In genomic region chr2:29025284-29025683, GRCm38 (mm10) we compare ENCODE assay signal across 12 mouse cellular contexts. TPM values are rescaled to one million over a fixed set of nuclear protein-coding genes. Genes with fewer than 3 reads are reported as not detected.
DNase-seq lines count a peak whose midpoint lies in the region; ATAC-seq lines count a peak whose summit lies in the region.
"Had no signal": no experiment of that assay in that cellular context is flagged by ENCODE, and none has a peak within 500 bp of the region (broad histone marks: within the 10 kb centered on the region; RNA-seq: fewer than 3 reads in every experiment).

No protein-coding gene starts in this region.

- no peaks in the 10 kb centered on the region for H3K36me3 ChIP-seq in hindbrain, embryonic 13.5 days
- H3K36me3 ChIP-seq: heart, embryonic 12.5 days; hindbrain, embryonic 15.5 days had no signal

- H3K27me3 ChIP-seq in hindbrain, embryonic 13.5 days: peaks cover 25% of the 10 kb centered on the region; the same call in 1 of the 2 replicates
- H3K27me3 ChIP-seq: hindbrain, embryonic 15.5 days had no signal

- no peak for ATAC-seq in hindbrain, embryonic 13.5 days (ENCODE audit: low FRiP score)
- ATAC-seq in monocyte, adult 5-6 weeks (replicated peaks; ENCODE audit: insufficient number of reproducible peaks, low FRiP score, low TSS enrichment, poor library complexity, severe bottlenecking): no peak

- no peak overlapping the region for H3K27ac ChIP-seq in hindbrain, embryonic 13.5 days
- H3K27ac ChIP-seq: hindbrain, embryonic 15.5 days had no signal

- H3K9ac ChIP-seq in hindbrain, embryonic 13.5 days: no peak overlapping the region
- H3K9ac ChIP-seq: heart, embryonic 12.5 days; hindbrain, embryonic 15.5 days had no signal

- H3K4me2 ChIP-seq in hindbrain, embryonic 13.5 days: no peak overlapping the region
- H3K4me2 ChIP-seq: heart, embryonic 12.5 days; hindbrain, embryonic 15.5 days; liver, embryonic 11.5 days had no signal

- 87% methylated on average over 5 of the region's 5 CpGs for WGBS in hindbrain, embryonic 13.5 days

- H3K4me3 ChIP-seq in hindbrain, embryonic 13.5 days: no peak overlapping the region
- H3K4me3 ChIP-seq: heart, embryonic 12.5 days; hindbrain, embryonic 15.5 days had no signal

- no peaks in the 10 kb centered on the region for H3K9me3 ChIP-seq in hindbrain, embryonic 13.5 days
- H3K9me3 ChIP-seq: hindbrain, embryonic 15.5 days had no signal

- H3K4me1 ChIP-seq in hindbrain, embryonic 13.5 days (replicated peaks): peaks cover 11% of the 10 kb centered on the region

- intact Hi-C loops in left cerebral cortex, postnatal 4 days (cut with DNase I): no loop called here

- peak; percentile 19 for DNase-seq in left cerebral cortex, adult 11 months (ENCODE audit: low spot score)
- DNase-seq in left cerebral cortex, postnatal 4 days: no peak
- DNase-seq in adrenal gland, adult 8-10 months: peak; percentile 33
- peak; percentile 52 to 79 for DNase-seq in frontal cortex, adult 2 months (ENCODE audit: extremely low spot score in 1 of 2, low spot score in 1 of 2)
- DNase-seq in ovary, postnatal 36 days (ENCODE audit: low spot score): peak; percentile 10
- DNase-seq: kidney, postnatal 36 days had no signal

RNA-seq across cellular contexts. Expression of gene Cfap77, which starts 29.6 kb away (rescaled TPM):
- 1 to 10 TPM; 1.0 to 1.5 TPM for total RNA-seq in left cerebral cortex, postnatal 4 days (2021)
- 1 to 10 TPM in 2 of 4 experiments, under 1 TPM in 2; 0.44 to 1.6 (median 0.93) TPM for total RNA-seq in adrenal gland, adult 8-10 months (2022)
- polyA plus RNA-seq in frontal cortex, adult 2 months (2012; rRNA removed): 0.14 and 0.17 TPM in 2 replicates
- polyA plus RNA-seq in hindbrain, embryonic 13.5 days (2015; fragmentation: Nextera tagmentation; extraction: Ambion mirVana): 0.18 and 0.22 TPM in 2 replicates
- total RNA-seq in monocyte, adult 5-6 weeks (2017): 1.7 TPM in 1 of 3 replicates, not detected in the others
- total RNA-seq: megakaryocyte, adult 5-6 weeks had no signal

RNA-seq across cellular contexts. Expression of gene Ttf1, which starts 34.8 kb away (rescaled TPM):
- total RNA-seq in left cerebral cortex, postnatal 4 days (2021): 10 to 100 TPM; 11.5 to 12.8 TPM
- total RNA-seq in adrenal gland, adult 8-10 months (2022): 10 to 100 TPM; 12.4 to 23.3 (median 14.7) TPM
- polyA plus RNA-seq in frontal cortex, adult 2 months (2012; rRNA removed): 11.3 and 16.5 TPM in 2 replicates
- polyA plus RNA-seq in hindbrain, embryonic 13.5 days (2015; fragmentation: Nextera tagmentation; extraction: Ambion mirVana): 8.4 and 10.1 TPM in 2 replicates
- total RNA-seq in monocyte, adult 5-6 weeks (2017): 20.0 to 44.0 TPM (median 29.0 TPM) in 3 replicates
